Mouse (Mus musculus) lung, adult 2 months (tissue): ENCODE data around the gene Dgkd.

ENCODE experiments used
- CTCF ChIP-seq: fragments of 200-500 bp; IDR thresholded peaks from 2 replicates; pipeline ENCODE4 v1.5.1; 2011; ENCODE audit warnings: mild to moderate bottlenecking, low read length, control low read depth; ENCODE audit not compliant: insufficient read depth
- POLR2A ChIP-seq: fragments of 200-500 bp; IDR thresholded peaks from 2 replicates; pipeline ENCODE4 v1.6.1; 2011; ENCODE audit warnings: low read depth, mild to moderate bottlenecking, control low read depth, low read length, borderline replicate concordance; ENCODE audit errors: extremely low read depth

GRCm38 (mm10) chr1:87849278-87849677, 3.8 kb upstream of the Dgkd start:
- TF ChIP-seq CTCF, result no peak
- no peak for TF ChIP-seq POLR2A
